Mouse (Mus musculus) left cerebral cortex, adult 11 months (tissue): ENCODE data around the gene Hccs.
"Not testable (repeated sequence)": the region's sequence is repeated elsewhere in the genome, so short reads cannot be mapped to it uniquely, and the experiment has no call there.

Source experiments
- DNase-seq: peaks from one replicate; pipeline ENCODE4 v3.0.0; 2022; ENCODE audit warnings: low spot score

Hccs gene

GRCm38 (mm10) chrX:169319945-169320667 is at the start of gene Hccs:
Hccs (minus strand) TSS chrX:169320372.
- peak; percentile 81 for DNase-seq

GRCm38 (mm10) chrX:169357146-169357772 is 37.1 kb upstream of the Hccs start:
- no peak for DNase-seq

GRCm38 (mm10) chrX:169338213-169338612 is 18.0 kb upstream of the Hccs start:
- DNase-seq, result no peak

GRCm38 (mm10) chrX:169337559-169337958 is 17.4 kb upstream of the Hccs start:
- DNase-seq, result no peak

- DNase-seq, result no peak
These were observed 12.1 kb upstream of the Hccs start for GRCm38 (mm10) chrX:169332264-169332663.

- DNase-seq, result no peak
These were observed 5.9 kb upstream of the Hccs start for GRCm38 (mm10) chrX:169325929-169326595.

- DNase-seq, result not testable (repeated sequence)
These were observed 465 bp upstream of the Hccs start for GRCm38 (mm10) chrX:169320668-169321005.

GRCm38 (mm10) chrX:169319066-169319760 is 959 bp downstream of the Hccs start:
- no peak for DNase-seq

GRCm38 (mm10) chrX:169308559-169308958 is 11.6 kb downstream of the Hccs start:
- DNase-seq, result no peak

- no peak for DNase-seq
These were observed 16.2 kb downstream of the Hccs start for GRCm38 (mm10) chrX:169303945-169304344.

- DNase-seq, result no peak
These were observed 17.7 kb downstream of the Hccs start for GRCm38 (mm10) chrX:169302271-169303045.

GRCm38 (mm10) chrX:169299579-169299978 is 20.6 kb downstream of the Hccs start:
- DNase-seq, result no peak

- DNase-seq, result no peak
These were observed 56.6 kb downstream of the Hccs start for GRCm38 (mm10) chrX:169263433-169264172.

- no peak for DNase-seq
These were observed 58.0 kb downstream of the Hccs start for GRCm38 (mm10) chrX:169262212-169262611.

GRCm38 (mm10) chrX:169261034-169261433 is 59.1 kb downstream of the Hccs start:
- no peak for DNase-seq

GRCm38 (mm10) chrX:169256741-169257140 is 63.4 kb downstream of the Hccs start:
- no peak for DNase-seq

- DNase-seq, result no peak
These were observed 64.3 kb downstream of the Hccs start for GRCm38 (mm10) chrX:169255915-169256314.

GRCm38 (mm10) chrX:169222357-169223062 is 97.7 kb downstream of the Hccs start:
- DNase-seq, result no peak

GRCm38 (mm10) chrX:169220064-169220463 is 100.1 kb downstream of the Hccs start:
- DNase-seq, result no peak

GRCm38 (mm10) chrX:169210019-169210418 is 110.2 kb downstream of the Hccs start:
- DNase-seq, result no peak
